Mouse (Mus musculus) left cerebral cortex, adult 2 months (tissue): ENCODE measurements around the gene Nudt4. TPM values are rescaled to one million over a fixed set of nuclear protein-coding genes. Genes with fewer than 3 reads are reported as not detected.

Experiments used
- DNase-seq, 2 experiments: peaks; one replicate each; pipeline ENCODE4 v3.0.0; 2021 to 2022; ENCODE audit warnings: low spot score in 2 of 2, mixed read lengths in 1 of 2; ENCODE audit errors: extremely low spot score in 1 of 2
- H3K27ac ChIP-seq: fragments of 200-600 bp; 2 replicates; pipeline ENCODE4 v1.8.1; 2022
- H3K4me3 ChIP-seq: fragments of 200-600 bp; 2 replicates; pipeline ENCODE4 v1.8.1; 2022
- CTCF ChIP-seq: fragments of 200-600 bp; IDR thresholded peaks from 2 replicates; pipeline ENCODE4 v1.8.1; 2022; ENCODE audit warnings: antibody characterized with exemption, mild to moderate bottlenecking, moderate library complexity
- intact Hi-C: fragments of 180-260 bp; cut with DNase I; formaldehyde crosslinking; loops from one replicate; pipeline ENCODE4 v1.15.1; 2025
- total RNA-seq, 2 experiments: library from RNA; stranded (reverse); gene quantifications; 2 replicates each; pipeline ENCODE4 v1.2.3; 2021

Gene Nudt4
- total RNA-seq, 2 experiments from 2014 or later, result 140 to 147 TPM

DNA sequence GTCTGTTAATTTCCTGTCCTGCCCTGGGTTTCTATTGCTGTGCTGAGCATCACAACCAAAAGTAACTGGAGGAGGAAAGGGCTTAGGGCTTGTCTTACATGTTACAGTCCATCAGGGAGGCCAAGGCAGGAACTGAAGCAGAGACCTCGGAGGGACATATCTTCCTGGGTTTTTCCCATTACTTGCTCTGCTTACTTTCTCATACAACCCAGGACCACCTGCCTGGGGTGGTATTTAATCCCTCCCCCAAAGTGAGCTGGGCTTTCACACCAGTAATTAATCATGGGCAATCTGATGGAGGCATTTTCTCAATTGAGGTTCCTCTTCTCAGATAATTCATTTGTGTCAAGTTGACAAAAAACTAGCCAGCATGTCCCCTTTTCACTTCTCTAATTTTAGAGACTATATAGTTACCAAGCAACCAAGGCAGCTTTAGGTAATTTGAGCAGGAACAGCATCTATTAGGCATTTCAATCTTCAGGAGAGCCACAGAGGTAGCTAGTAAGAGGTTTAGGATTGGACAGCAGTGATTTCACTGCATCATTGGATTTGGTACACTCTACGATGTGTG is 33.3 kb downstream of the Nudt4 start:
- no peak overlapping the region for H3K27ac ChIP-seq
- H3K4me3 ChIP-seq, result no peak overlapping the region
- TF ChIP-seq CTCF, result no peak
- no peak for DNase-seq
- intact Hi-C loops, result no loop called here

GRCm38 (mm10) chr10:95526495-95527122 is 37.3 kb downstream of the Nudt4 start:
- no peak for DNase-seq
- no peak overlapping the region for H3K27ac ChIP-seq
- TF ChIP-seq CTCF, result no peak
- intact Hi-C loops, result no loop called here
- no peak overlapping the region for H3K4me3 ChIP-seq

- no peak for DNase-seq
- TF ChIP-seq CTCF, result no peak
- Histone ChIP-seq H3K27ac (no peak overlapping the region), H3K4me3 (no peak overlapping the region)
- intact Hi-C loops, result no loop called here
Observed at GRCm38 (mm10) chr10:95525871-95526270, 38.1 kb downstream of the Nudt4 start.

GRCm38 (mm10) chr10:95525037-95525675 is 38.8 kb downstream of the Nudt4 start:
- Histone ChIP-seq H3K4me3 (no peak overlapping the region), H3K27ac (no peak overlapping the region)
- no peak for DNase-seq
- no peak for TF ChIP-seq CTCF
- intact Hi-C loops, result no loop called here

DNA sequence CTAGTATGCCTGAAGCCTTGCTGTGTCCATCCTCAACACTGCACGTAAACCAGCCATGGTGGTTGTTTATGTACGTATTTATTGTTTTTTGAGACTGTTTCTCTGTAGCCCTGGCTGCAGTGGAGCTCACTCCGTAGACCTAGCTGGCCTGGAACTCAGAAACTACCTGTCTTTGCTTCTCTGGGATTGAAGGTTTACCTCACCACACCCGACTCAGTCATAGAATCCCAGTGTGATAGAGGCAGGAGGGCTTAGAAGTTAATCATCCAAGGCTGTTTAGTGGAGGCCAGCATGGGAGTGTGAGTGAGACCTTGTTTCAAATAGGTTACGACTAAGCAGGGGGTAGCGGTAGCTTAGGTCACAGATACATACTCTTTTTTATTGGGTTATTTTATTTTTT is 46.3 kb downstream of the Nudt4 start:
- no peak for DNase-seq
- Histone ChIP-seq H3K27ac (no peak overlapping the region), H3K4me3 (no peak overlapping the region)
- TF ChIP-seq CTCF, result no peak
- intact Hi-C loops, result no loop called here

DNA sequence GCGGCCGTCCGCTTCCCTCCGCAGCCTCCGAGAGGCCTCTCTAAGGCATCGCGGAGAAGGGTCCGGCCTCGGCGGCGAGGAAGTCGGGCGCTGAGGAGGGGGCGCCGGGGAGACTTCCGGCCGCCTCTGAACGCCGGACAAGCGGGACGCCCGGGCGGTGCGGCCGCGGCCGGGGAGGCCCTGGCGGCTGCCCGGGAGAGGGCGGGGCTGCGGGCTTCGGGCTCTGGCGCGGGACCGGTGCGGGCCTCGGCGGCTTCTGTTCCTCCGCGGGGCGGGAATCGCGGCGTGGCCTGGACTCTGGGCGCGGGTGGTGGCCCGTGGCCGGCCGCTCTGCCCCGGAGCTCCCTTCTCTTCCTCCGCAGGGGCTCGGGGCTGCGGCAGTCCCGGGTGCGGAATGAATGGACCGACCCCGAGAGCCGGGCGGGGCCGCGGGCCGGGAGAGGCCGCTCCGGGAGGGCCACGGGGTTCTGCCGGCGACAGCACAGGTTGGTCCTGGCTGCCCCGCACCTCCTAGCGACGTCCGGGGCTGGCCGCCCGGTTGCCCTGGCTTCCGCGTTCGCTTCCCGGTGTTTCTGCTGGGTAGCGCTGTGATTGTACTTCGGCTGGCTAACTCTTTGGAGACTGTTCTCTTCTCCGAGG is 48.5 kb downstream of the Nudt4 start:
- DNase-seq, result peak; percentile 45 to 52
- Histone ChIP-seq H3K27ac (peak overlapping the region; percentile 92), H3K4me3 (peak overlapping the region; percentile 91)
- intact Hi-C loops, result loop anchor here (1.0 kb wide), 1 partner anchor 48 kb away; no protein-coding TSS in a partner anchor
- no peak for TF ChIP-seq CTCF

DNA sequence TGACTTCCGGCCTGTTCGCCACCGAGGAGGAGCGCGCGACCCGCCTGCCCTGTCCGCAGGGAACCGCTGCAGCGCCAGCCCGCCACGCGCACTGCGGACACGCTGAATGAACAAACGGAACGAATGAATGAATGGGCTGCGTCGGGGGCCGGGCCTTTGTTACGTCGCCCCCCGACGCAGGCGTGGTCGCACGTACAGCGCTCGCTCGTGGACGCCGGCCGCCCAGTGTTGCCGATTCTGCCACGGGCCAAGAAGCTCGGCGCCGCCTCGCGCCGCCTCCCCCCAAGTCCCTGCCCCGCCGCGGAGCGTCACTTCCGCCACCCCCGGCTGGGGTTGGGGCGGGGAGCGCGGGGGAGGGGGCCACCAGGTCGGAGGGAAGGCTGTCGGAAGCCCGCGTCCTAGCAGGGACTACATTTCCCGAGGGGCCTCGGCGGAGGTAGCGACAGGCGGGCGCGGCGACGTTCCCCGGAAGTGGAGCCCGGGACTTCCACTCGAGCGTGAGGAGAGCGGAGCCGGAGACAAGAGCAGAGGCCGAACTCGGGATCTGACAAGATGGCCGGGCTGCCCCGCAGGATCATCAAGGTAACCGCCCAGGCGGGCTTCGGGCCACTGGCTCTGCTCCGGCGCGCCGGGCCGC is 49.2 kb downstream of the Nudt4 start, which contains the start of gene Ube2n:
Ube2n (plus strand) TSS at position 490 of the 637 bp plus-strand sequence.
- peak within 1 kb of the TSS; percentile 91 for H3K4me3 ChIP-seq
- intact Hi-C loops, result loop anchor here (1.0 kb wide), 2 partner anchors 13 to 49 kb away; partner anchors contain the start of gene Mrpl42
- peak within 1 kb of the TSS; percentile 92 for H3K27ac ChIP-seq
- DNase-seq, result peak; percentile 98 to 99
- TF ChIP-seq CTCF, result no peak

- Histone ChIP-seq H3K27ac (peak overlapping the region; percentile 92), H3K4me3 (peak overlapping the region; percentile 91)
- intact Hi-C loops, result loop anchor here (1.0 kb wide), 1 partner anchor 13 kb away; the partner anchor contains the start of gene Mrpl42
- DNase-seq, result no peak
- TF ChIP-seq CTCF, result no peak
Observed at GRCm38 (mm10) chr10:95513768-95514556, 50.0 kb downstream of the Nudt4 start.

GRCm38 (mm10) chr10:95512635-95513034 is 51.3 kb downstream of the Nudt4 start:
- Histone ChIP-seq H3K4me3 (no peak overlapping the region), H3K27ac (no peak overlapping the region)
- DNase-seq, result no peak
- intact Hi-C loops, result no loop called here
- TF ChIP-seq CTCF, result no peak

- no peak for DNase-seq
- TF ChIP-seq CTCF, result no peak
- no peak overlapping the region for H3K27ac ChIP-seq
- H3K4me3 ChIP-seq, result no peak overlapping the region
- intact Hi-C loops, result no loop called here
Observed at GRCm38 (mm10) chr10:95509263-95509662, 54.7 kb downstream of the Nudt4 start.

- DNase-seq, result no peak
- intact Hi-C loops, result no loop called here
- TF ChIP-seq CTCF, result no peak
Observed at GRCm38 (mm10) chr10:95508793-95509192, 55.2 kb downstream of the Nudt4 start.

More at GRCm38 (mm10) chr10:95508793-95509192, 55.2 kb downstream of the Nudt4 start:
- Histone ChIP-seq H3K27ac (no peak overlapping the region), H3K4me3 (no peak overlapping the region)
